Mouse (Mus musculus) brain, embryonic 18.5 days (tissue): ENCODE measurements around the gene Cbx4.
"Not testable (repeated sequence)": the region's sequence is repeated elsewhere in the genome, so short reads cannot be mapped to it uniquely, and the experiment has no call there.

ENCODE experiments used
- DNase-seq: peaks from one replicate; pipeline ENCODE4 v3.0.0-alpha.2; 2012; ENCODE audit warnings: low read depth, low spot score

Gene Cbx4

DNA sequence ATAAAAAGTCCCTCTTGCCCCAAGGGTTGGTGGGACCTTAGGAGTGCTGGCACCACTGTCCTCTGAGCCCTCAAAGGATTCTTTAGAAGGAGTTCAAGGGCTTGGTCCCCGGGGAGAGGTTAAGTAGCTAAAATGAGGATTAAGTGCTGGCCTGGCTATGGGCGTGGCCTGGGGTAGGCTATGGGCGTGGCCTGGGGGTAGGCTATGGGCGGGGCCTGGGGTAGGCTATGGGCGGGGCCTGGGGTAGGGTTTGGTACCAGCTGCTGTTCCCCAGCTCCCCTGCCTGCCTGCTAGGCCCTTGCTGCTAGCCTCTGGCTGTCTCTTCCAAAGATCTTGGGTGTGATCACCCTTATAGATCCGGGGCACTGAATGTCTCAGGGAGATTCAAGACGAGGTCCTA, 25.3 kb upstream of the Cbx4 start:
- no peak for DNase-seq

DNA sequence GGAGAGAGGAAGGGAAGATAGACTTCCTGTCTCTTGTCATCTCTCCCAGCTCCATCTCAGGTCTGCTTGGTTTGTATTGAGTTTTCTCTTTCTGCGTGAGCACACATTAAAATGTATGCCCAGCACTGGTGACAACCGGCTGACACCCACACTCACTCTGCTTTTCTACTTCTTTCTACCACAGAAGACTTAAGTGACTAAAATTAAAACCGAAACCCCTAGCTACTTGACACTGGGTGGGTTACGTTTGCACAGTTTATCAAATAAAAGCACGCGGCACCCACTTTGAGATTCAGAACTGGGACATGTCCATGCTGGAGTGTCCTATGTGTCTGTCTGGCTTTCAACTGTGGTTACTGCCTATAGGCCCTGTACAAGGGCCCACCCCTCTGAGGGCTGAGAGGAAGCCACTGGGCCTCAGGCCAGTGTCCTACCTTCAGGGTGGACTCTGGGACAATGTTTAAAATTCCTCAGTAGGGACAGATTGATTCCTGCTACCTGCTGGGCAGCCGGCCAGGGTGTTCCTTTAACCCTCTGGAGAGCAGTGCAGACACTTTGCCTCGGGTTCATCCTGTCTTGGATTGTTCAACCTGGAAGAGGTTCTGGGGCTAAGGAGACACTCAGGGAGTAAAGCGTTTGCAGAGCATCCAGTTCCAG, 23.5 kb upstream of the Cbx4 start:
- DNase-seq: no peak

DNA sequence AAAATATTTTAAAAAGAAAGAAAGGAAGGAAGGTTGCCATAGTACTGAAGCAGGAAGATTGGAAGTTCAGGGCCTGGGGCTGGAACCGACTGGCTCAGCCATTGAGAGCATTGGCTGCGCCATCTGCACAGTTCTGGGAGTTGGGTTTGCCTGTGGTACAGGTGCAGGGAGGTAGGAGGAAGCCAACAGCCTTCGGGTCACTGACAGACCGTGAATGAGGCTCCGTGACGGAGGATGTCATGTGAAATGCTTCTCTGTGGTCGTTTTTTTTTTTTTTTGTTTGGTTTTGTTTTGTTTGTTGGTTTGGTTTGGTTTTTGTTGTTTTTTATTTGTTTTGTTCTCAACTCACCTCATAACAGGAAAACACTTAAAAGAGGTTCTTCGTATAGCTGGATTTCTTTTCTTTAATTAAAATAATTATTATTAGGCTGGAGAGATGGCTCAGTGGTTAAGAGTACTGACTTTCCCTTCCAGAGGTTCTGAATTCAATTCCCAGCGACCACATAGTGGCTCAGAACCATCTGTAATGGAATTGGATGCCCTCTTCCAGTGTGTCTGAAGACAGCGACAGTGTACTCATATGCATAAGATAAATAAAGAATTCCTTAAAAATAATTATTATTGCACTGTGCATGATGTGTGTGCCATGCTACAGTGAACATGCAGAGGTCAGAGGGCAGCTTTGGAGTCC, 22.7 kb upstream of the Cbx4 start:
- DNase-seq: no peak

- DNase-seq: no peak
Measured at GRCm38 (mm10) chr11:119106289-119106688, 20.3 kb upstream of the Cbx4 start.

DNA sequence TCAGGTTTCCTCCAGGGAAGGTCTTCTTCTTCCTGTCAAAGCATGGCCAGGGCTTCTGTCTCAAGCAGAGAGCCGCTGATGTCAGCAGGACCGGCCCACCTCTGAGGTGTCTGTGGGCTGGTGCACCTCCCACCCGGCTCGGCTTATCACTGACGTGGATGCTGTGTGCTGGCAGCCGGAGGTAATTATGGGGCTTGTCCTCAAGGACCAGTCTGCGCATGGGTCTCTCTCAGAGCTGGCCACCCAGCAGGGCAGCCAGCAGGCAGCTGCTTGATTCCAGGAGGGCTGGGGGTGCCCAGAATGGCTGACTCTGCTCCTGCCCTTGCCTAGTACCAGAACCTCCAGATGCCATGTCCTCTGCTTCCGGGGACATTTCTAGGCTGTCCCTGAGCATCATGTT, 19.7 kb upstream of the Cbx4 start:
- no peak for DNase-seq

DNA sequence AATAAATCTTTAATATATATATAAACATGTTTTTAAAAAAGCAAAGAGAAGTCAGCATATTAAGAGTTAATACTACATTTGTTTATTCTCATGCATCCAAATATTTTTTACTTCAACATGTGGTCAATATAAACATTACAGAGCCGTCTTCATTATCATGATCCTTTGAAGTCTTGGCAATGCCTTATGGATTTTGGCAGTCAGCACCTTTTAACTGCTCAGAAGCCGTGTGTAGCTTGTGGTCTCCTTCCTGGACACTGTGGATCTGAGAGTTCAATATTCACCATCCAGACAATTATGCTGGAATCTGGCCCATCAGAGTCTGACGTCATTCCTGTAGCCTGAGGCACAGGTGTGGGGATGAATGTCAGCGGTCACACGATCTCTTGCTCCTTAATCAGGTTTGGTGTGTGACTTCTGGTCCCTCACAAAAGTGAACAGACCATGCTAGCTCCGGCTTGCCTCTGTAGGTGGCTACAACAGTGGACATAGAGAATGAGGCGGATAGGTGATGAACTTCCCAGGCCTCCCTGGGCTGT, 19.1 kb upstream of the Cbx4 start:
- no peak for DNase-seq

- DNase-seq: no peak
Measured at GRCm38 (mm10) chr11:119103991-119104390, 18.0 kb upstream of the Cbx4 start.

GRCm38 (mm10) chr11:119100355-119100754, 14.3 kb upstream of the Cbx4 start:
- not testable (repeated sequence) for DNase-seq

GRCm38 (mm10) chr11:119098202-119098601, 12.2 kb upstream of the Cbx4 start:
- DNase-seq: no peak

GRCm38 (mm10) chr11:119095441-119095840, 9.4 kb upstream of the Cbx4 start:
- DNase-seq: no peak

- DNase-seq: no peak
Measured at GRCm38 (mm10) chr11:119093322-119093721, 7.3 kb upstream of the Cbx4 start.

GRCm38 (mm10) chr11:119092286-119092685, 6.3 kb upstream of the Cbx4 start:
- DNase-seq: no peak

GRCm38 (mm10) chr11:119091598-119091991, 5.6 kb upstream of the Cbx4 start:
- DNase-seq: no peak

GRCm38 (mm10) chr11:119090961-119091597, 5.1 kb upstream of the Cbx4 start:
- no peak for DNase-seq

- no peak for DNase-seq
Measured at GRCm38 (mm10) chr11:119090076-119090960, 4.3 kb upstream of the Cbx4 start.

DNA sequence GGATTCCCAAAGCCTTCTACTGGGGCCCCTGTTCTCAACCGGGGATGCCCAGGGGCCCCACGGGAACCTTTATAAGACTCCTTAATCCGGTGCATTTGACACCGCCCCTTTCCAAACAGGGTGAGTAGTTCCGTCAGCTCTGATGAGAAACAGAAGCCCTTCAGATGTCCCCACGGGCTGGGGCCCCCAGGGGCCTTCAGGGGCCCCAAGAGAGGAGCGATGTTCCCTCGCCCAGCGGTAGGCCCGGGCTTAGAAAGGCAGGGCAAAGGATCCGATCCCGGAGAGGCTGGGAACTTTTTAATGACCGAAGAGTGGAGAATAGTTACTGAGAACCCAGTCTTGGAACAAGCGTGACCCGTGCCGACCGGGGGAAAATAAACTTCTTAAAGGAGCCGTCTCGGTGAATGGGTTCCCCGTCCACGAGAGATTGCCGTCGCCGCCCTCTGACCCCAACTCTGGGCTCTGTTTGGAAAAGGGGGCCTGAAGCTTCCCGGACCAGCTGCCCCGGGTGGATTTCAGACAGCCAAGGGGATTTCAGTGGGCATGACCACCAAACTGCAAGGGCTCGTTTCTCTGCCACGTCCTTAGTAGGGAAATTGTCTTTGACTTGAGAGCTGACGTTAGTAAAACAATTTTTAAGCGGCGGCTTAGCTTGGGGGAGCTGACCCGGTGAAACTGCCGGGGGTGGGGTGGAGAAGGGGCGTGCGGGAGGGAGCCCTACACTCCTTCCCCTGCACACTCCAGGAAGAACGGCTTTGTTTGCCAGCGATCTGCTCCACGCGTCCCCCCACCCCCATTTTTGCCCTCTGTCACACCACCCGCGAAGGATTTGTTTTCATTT, 3.4 kb upstream of the Cbx4 start:
- DNase-seq: no peak

DNA sequence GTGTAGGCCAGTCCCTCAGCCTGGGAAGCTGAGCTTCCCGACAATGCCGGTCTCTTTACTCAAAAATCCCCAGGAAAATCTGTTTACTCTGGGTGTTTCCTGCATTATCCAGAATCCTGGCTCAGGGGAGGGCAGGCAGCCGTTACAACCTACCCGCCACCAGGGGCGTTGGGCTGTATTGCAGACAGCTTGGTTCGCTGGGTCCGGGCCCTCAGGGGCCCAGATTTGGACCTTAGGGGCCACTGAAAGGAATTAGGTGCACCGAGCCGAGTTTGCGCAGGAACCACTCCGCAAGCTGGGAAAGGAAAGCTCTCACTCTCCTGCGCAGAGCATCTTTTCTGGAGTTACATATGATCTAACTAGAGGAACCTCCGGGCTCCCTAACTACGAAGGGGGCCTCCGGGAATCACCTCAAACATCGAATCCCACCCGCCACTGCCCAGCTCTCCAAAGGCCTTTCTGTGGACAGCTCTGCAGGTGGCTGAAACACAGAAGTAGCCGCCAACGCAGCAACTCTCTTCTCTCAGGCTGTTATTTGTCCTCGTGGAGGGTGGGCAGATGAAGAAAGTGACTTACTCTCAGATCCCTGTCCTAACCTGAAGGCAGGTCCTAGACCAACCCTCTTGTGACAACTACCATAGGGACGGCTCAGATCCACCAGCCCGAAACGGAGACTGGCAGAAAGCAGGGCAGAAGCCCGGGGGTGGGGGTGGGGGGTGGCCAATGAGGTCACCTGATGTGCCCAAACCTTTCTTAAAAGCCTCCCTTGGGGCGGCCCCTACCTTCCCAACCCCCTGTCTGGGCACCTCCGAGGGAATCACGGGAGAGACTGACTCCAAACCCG, 2.6 kb upstream of the Cbx4 start:
- DNase-seq: no peak

- DNase-seq: no peak
Measured at GRCm38 (mm10) chr11:119087301-119088082, 1.5 kb upstream of the Cbx4 start.
